Mouse (Mus musculus): ENCODE data around the gene Agpat3. TPM values are rescaled to one million over a fixed set of nuclear protein-coding genes. Genes with fewer than 3 reads are reported as not detected.
A peak's percentile ranks its signal among the peaks of the same experiment; 100 is the strongest.

Gene Agpat3
- total and polyA plus RNA-seq, 2 experiments from 2014 or later: 96.8 to 106 TPM

- peak overlapping the region; percentile 98 for H3K9ac ChIP-seq (replicated peaks; ENCODE audit: low read length, poor library complexity, severe bottlenecking)
- no peaks in the 10 kb centered on the region for H3K9me3 ChIP-seq (ENCODE audit: low read length)
- no peak overlapping the region for H3K27ac ChIP-seq (ENCODE audit: low read depth, low read length)
- H3K4me3 ChIP-seq (ENCODE audit: low read depth, low read length): peak overlapping the region; percentile 95
- no peaks in the 10 kb centered on the region for H3K27me3 ChIP-seq (ENCODE audit: insufficient read depth, low read length)
- DNase-seq (ENCODE audit: low spot score) (no peak), ATAC-seq (ENCODE audit: low FRiP score) (no peak)
- H3K4me1 ChIP-seq (ENCODE audit: insufficient read depth, low read length): peaks cover 9% of the 10 kb centered on the region
- WGBS: 15% methylated on average over 6 of the region's 6 CpGs
- no peak for TF ChIP-seq CTCF (IDR thresholded peaks at IDR 0.05)
- no peaks in the 10 kb centered on the region for H3K36me3 ChIP-seq (ENCODE audit: insufficient read depth, low read length)
- peak overlapping the region; percentile 87 for H3K4me2 ChIP-seq (ENCODE audit: low read depth, low read length, poor library complexity, severe bottlenecking)
Observed at GRCm38 (mm10) chr10:78350796-78351556, 1.3 kb downstream of the Agpat3 start.

DNA sequence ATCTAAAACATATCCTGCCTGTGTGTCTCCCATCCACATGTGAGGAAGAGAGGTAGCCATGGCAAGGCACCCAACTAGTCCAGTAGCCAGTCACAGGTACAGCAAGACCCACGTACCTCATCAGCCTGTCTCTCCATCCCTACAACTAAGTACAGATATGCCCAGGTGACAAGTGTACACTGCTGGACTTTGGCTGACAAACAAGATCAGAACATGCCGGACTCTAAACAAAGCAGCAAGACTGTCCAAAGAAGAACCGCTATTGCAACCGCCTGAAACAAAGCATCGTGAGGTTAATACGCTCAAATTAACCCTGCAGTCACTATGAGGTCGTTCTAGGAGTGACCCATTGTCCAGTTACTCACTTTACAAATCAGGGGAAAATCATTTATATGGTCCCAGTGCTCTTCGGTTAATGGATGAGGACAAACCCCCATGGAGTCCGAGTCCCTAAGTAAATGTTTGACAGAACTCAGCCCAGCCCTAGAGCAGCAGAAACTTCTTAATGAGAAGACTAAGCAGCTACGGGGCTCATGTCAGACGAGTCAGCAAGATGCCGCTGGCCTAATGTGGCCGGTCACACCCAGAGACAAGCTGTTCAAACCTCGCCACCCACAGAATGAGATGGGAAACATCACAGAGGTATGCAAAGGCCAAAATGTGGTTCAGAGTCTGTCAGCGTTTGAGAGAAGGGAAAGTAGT lies 2.7 kb downstream of the Agpat3 start:
- no peak for TF ChIP-seq CTCF (IDR thresholded peaks at IDR 0.05)
- no peak overlapping the region for H3K4me2 ChIP-seq (ENCODE audit: low read depth, low read length, poor library complexity, severe bottlenecking)
- H3K27me3 ChIP-seq (ENCODE audit: insufficient read depth, low read length): no peaks in the 10 kb centered on the region
- 75% methylated on average over 15 of the region's 15 CpGs for WGBS
- ATAC-seq (ENCODE audit: low FRiP score) (no peak), DNase-seq (ENCODE audit: low spot score) (no peak)
- no peaks in the 10 kb centered on the region for H3K36me3 ChIP-seq (ENCODE audit: insufficient read depth, low read length)
- H3K9me3 ChIP-seq (ENCODE audit: low read length): no peaks in the 10 kb centered on the region
- H3K4me1 ChIP-seq (ENCODE audit: insufficient read depth, low read length): peaks cover 9% of the 10 kb centered on the region
- no peak overlapping the region for H3K9ac ChIP-seq (replicated peaks; ENCODE audit: low read length, poor library complexity, severe bottlenecking)
- no peak overlapping the region for H3K27ac ChIP-seq (ENCODE audit: low read depth, low read length)
- H3K4me3 ChIP-seq (ENCODE audit: low read depth, low read length): no peak overlapping the region

GRCm38 (mm10) chr10:78348211-78348610 lies 4.1 kb downstream of the Agpat3 start:
- no peaks in the 10 kb centered on the region for H3K27me3 ChIP-seq (ENCODE audit: insufficient read depth, low read length)
- H3K27ac ChIP-seq (ENCODE audit: low read depth, low read length): no peak overlapping the region
- WGBS: 96% methylated on average over 5 of the region's 5 CpGs
- H3K4me1 ChIP-seq (ENCODE audit: insufficient read depth, low read length): peaks cover 9% of the 10 kb centered on the region
- TF ChIP-seq CTCF (IDR thresholded peaks at IDR 0.05): no peak
- no peaks in the 10 kb centered on the region for H3K9me3 ChIP-seq (ENCODE audit: low read length)
- H3K36me3 ChIP-seq (ENCODE audit: insufficient read depth, low read length): no peaks in the 10 kb centered on the region
- no peak overlapping the region for H3K9ac ChIP-seq (replicated peaks; ENCODE audit: low read length, poor library complexity, severe bottlenecking)
- ATAC-seq (ENCODE audit: low FRiP score) (no peak), DNase-seq (ENCODE audit: low spot score) (no peak)
- no peak overlapping the region for H3K4me3 ChIP-seq (ENCODE audit: low read depth, low read length)
- H3K4me2 ChIP-seq (ENCODE audit: low read depth, low read length, poor library complexity, severe bottlenecking): no peak overlapping the region

DNA sequence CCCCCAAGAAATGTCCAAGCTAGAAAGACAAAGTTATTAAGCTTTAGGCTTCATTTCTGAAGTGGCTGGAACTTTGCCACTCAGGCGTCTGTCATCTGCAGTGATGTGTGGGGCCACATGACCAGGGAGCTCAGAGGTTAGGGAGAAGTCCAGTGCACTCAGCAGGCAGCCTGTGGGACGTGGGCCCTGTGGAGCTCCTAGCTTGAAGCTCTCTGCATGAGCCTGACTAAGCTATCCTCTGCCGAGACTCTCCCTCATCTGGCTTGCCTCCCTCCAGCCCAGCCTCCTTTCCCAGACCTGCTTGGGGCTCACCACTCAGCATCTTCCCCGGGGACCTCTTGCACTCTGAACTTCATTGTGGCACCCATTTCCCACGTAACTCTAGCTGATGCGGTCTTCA lies 4.8 kb downstream of the Agpat3 start:
- Histone ChIP-seq H3K4me1 (ENCODE audit: insufficient read depth, low read length) (peaks cover 9% of the 10 kb centered on the region), H3K4me2 (ENCODE audit: low read depth, low read length, poor library complexity, severe bottlenecking) (no peak overlapping the region), H3K36me3 (ENCODE audit: insufficient read depth, low read length) (no peaks in the 10 kb centered on the region; the same call in 1 of the 2 replicates), H3K9me3 (ENCODE audit: low read length) (no peaks in the 10 kb centered on the region), H3K9ac (replicated peaks; ENCODE audit: low read length, poor library complexity, severe bottlenecking) (no peak overlapping the region), H3K27ac (ENCODE audit: low read depth, low read length) (no peak overlapping the region), H3K4me3 (ENCODE audit: low read depth, low read length) (no peak overlapping the region), H3K27me3 (ENCODE audit: insufficient read depth, low read length) (no peaks in the 10 kb centered on the region)
- no peak for DNase-seq (ENCODE audit: low spot score)
- TF ChIP-seq CTCF (IDR thresholded peaks at IDR 0.05): no peak
- 76% methylated on average over 6 of the region's 6 CpGs for WGBS
- ATAC-seq (ENCODE audit: low FRiP score): no peak

DNA sequence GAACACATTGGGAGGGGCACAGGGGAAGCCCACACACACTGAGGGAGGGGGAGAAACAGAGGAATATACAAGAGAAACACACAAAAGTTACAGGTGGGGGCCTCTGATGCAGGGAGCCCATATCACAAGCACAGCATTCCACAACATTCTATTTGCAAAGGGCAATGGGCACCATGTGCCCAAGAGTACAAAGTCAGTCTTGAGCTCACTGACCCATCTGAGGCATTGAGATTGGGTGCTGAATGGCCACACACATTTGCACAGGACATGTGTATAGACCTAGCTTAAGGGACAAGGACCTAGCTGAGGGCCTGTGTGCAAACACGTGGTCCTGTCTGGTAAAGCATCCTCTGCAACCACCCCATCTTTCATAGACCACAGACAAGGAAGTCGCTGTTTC lies 6.8 kb downstream of the Agpat3 start:
- H3K9me3 ChIP-seq (ENCODE audit: low read length): no peaks in the 10 kb centered on the region
- WGBS: 87% methylated on average over 2 of the region's 2 CpGs
- DNase-seq (ENCODE audit: low spot score) (no peak), ATAC-seq (ENCODE audit: low FRiP score) (no peak)
- no peak overlapping the region for H3K4me3 ChIP-seq (ENCODE audit: low read depth, low read length)
- TF ChIP-seq CTCF (IDR thresholded peaks at IDR 0.05): no peak
- H3K4me2 ChIP-seq (ENCODE audit: low read depth, low read length, poor library complexity, severe bottlenecking): no peak overlapping the region
- no peaks in the 10 kb centered on the region for H3K27me3 ChIP-seq (ENCODE audit: insufficient read depth, low read length)
- H3K27ac ChIP-seq (ENCODE audit: low read depth, low read length): no peak overlapping the region
- no peak overlapping the region for H3K9ac ChIP-seq (replicated peaks; ENCODE audit: low read length, poor library complexity, severe bottlenecking)
- H3K36me3 ChIP-seq (ENCODE audit: insufficient read depth, low read length): no peaks in the 10 kb centered on the region; the same call in 1 of the 2 replicates
- H3K4me1 ChIP-seq (ENCODE audit: insufficient read depth, low read length): 0 out of 2 replicates have a peak, but pooled peaks cover 2% of the 10 kb centered on the region

GRCm38 (mm10) chr10:78342091-78342490 lies 10.2 kb downstream of the Agpat3 start:
- no peaks in the 10 kb centered on the region for H3K4me1 ChIP-seq (ENCODE audit: insufficient read depth, low read length)
- TF ChIP-seq CTCF (IDR thresholded peaks at IDR 0.05): no peak
- DNase-seq (ENCODE audit: low spot score) (no peak), ATAC-seq (ENCODE audit: low FRiP score) (no peak)
- peaks cover 5% of the 10 kb centered on the region; the same call in 1 of the 2 replicates for H3K36me3 ChIP-seq (ENCODE audit: insufficient read depth, low read length)
- no peaks in the 10 kb centered on the region for H3K27me3 ChIP-seq (ENCODE audit: insufficient read depth, low read length)
- H3K4me2 ChIP-seq (ENCODE audit: low read depth, low read length, poor library complexity, severe bottlenecking): no peak overlapping the region
- 100% methylated on average over 1 of the region's 1 CpGs for whole genome bisulfite sequencing
- no peak overlapping the region for H3K4me3 ChIP-seq (ENCODE audit: low read depth, low read length)
- no peak overlapping the region for H3K9ac ChIP-seq (replicated peaks; ENCODE audit: low read length, poor library complexity, severe bottlenecking)
- H3K27ac ChIP-seq (ENCODE audit: low read depth, low read length): no peak overlapping the region
- no peaks in the 10 kb centered on the region for H3K9me3 ChIP-seq (ENCODE audit: low read length)

All from midbrain, postnatal 0 days (tissue).